Mouse (Mus musculus) A20 (cell line): ENCODE data around the gene Il2rg.

Experiments
- DNase-seq: peaks from one replicate; pipeline ENCODE4 v3.0.0-alpha.2; 2011; ENCODE audit warnings: low read depth, low spot score

Gene Il2rg

DNA sequence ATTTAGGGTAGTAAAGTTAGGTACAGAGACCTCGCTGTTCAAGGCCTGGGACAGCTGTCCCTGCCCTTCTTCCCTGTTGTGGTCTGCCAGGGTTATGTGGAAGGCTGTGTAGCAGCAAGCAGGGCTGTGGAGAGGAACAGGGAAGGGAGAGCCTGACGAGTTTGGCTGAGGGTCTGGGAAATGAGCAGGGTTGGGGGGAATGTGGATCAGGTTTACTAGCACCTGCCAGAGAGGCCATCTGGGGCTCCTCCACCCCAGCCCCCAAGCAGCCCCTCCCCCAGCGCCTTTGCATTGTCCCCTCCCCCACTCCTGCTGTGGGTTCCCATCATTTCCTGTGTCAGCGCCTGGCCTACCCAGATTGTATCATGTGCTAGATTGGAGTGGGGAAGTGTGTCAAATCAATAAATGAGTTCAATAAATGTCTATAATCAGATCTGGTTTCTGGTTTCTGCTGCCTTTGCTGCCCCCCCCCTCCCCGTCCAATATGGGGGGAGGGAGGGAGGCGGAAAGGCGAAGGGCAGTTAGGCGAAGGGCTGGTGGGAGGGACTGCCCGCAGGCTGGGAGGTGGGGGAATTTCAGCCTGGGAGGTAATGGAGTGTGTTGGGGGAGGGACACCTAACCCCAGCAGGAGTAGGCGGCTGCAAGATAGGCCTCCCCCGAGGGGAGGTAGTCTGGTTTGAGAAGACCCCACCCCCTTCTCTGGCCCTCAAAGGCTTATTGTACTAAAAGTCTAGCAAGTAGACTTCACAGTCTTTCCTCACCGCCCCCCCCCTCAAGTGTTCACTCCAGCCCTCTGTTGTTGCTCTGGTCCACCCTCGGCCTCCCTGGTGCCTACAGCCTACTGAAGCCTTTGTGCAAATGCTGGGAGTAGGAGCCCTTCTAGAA, 7.4 kb downstream of the Il2rg start:
- DNase-seq = no peak

DNA sequence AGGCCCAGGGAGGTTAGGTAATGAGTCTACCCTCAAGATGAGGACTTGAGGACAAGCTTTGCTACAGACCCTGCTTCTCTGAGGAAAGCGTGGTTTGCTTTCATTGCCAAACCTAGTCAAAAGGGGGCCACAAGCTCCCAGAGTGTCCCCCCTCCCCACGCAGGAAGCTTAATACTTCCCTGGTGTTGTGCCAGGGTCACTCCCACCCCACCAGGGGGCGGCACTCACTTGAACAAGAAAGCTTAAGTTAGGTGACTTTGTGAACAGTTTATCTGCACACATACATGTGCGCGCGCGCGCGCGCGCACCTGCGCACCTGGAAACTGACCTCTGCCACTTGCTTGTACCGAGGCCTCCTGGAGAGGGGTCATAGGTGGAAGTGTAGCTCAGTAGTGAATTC, 11.5 kb downstream of the Il2rg start:
- DNase-seq = no peak

- no peak for DNase-seq
These were observed 13.3 kb downstream of the Il2rg start for GRCm38 (mm10) chrX:101254740-101255139.

DNA sequence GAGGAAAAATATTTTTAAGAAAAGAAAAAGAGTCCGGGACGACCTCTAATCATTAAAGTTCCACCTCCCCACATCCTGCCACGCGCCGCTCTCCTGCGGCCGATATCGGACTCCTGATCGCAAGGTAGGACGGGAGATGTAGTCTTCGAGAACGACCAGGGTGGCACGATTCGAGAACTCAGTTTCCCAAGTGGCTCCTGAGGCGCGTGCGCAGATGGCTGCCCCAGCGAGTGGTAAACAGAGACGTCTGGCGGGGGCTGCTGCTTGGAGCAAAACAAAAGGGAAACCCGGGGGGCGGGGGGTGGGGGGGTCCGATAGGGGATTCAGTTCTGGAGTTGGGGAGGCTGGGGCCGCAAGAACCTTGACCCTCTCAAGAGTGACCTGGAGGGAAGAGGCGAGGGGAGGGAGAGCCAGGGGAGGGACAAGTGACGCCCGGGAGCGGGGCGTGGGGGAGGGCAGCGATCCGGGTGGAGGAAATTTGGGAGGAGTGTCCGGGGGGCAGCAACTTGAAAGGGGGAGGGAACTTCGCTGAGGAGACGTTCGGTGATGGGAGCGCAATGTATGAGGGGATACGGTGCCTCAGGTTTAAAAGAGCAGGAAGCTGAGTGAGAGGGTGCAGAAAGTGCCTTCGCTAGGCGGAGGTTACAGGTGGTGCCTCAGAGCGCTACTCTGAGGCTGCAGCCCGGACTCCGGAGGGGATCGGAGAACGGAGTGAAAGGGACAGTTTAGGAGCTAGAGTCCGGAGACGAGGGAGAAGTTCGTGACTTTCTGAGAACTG, 13.9 kb downstream of the Il2rg start, which contains the start of gene Foxo4:
Foxo4 (plus strand) TSS at position 577 of the 778 bp plus-strand sequence.
- DNase-seq = peak; percentile 88

DNA sequence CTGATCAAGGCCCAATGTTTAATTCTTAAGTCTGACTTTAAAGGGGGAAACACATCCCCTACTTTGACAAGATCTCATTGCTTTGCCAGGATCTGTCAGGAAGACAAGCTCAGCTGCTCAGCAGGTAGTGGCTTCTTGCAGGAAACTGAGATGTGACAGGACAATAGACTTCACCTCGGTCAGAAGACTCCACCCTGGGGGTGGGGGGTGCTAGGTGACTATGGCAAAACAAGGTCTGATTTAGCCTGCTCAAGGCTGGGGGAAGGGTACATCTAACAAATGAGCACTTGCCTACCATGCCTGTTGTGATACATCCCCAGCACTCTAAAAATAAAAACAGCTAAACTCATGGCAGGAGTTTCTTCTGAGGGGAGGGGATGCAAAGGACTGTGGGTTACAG, 23.0 kb downstream of the Il2rg start:
- no peak for DNase-seq

GRCm38 (mm10) chrX:101222796-101223162, 45.3 kb downstream of the Il2rg start:
- DNase-seq = no peak

GRCm38 (mm10) chrX:101221834-101222795, 45.9 kb downstream of the Il2rg start, which contains the start of gene Snx12:
Gene Snx12 (minus strand): TSS chrX:101222563.
- peak; percentile 93 for DNase-seq
